Mouse (Mus musculus): ENCODE results near the gene Mrpl17. TPM values are rescaled to one million over a fixed set of nuclear protein-coding genes. Genes with fewer than 3 reads are reported as not detected.

The Mrpl17 gene
- polyA plus RNA-seq, 1 experiment from 2014 or later, result 388 TPM

DNA sequence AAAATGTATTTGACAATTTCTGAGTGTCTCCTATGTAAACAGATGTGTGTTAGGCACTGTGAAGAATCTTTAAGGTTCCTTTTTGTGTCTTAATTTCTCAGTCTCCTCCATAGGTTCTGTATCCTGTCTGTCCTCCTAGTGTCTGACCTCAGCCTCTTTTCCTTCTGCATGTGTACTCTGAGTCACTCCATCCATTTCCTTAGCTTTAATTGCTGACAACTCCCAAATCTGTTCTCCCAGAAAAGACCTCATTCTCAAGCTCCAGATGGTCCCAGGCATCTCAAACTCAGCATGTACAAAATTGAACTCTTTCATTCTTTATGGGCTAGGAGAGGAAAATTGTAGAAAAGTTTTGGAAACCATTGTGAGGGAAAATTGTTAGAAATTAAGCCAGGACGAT, 8.1 kb downstream of the Mrpl17 start:
- no peaks in the 10 kb centered on the region for H3K9me3 ChIP-seq (ENCODE audit: low read depth, low read length)
- 37% methylated on average over 1 of the region's 1 CpGs for WGBS
- H3K27ac ChIP-seq (ENCODE audit: low read depth), result no peak overlapping the region
- H3K9ac ChIP-seq, result no peak overlapping the region
- DNase-seq (no peak), ATAC-seq (ENCODE audit: insufficient read depth) (no peak)
- TF ChIP-seq CTCF (IDR thresholded peaks at IDR 0.05; ENCODE audit: low read depth), result no peak
- no peak overlapping the region for H3K4me3 ChIP-seq (ENCODE audit: low read depth, low read length)
- peaks cover 3% of the 10 kb centered on the region; the same call in 1 of the 2 replicates for H3K36me3 ChIP-seq (ENCODE audit: insufficient read depth)
- no peaks in the 10 kb centered on the region for H3K27me3 ChIP-seq (ENCODE audit: insufficient read depth, low read length)
- H3K4me1 ChIP-seq (ENCODE audit: insufficient read depth), result no peaks in the 10 kb centered on the region; the same call in 1 of the 2 replicates
- H3K4me2 ChIP-seq, result no peak overlapping the region

DNA sequence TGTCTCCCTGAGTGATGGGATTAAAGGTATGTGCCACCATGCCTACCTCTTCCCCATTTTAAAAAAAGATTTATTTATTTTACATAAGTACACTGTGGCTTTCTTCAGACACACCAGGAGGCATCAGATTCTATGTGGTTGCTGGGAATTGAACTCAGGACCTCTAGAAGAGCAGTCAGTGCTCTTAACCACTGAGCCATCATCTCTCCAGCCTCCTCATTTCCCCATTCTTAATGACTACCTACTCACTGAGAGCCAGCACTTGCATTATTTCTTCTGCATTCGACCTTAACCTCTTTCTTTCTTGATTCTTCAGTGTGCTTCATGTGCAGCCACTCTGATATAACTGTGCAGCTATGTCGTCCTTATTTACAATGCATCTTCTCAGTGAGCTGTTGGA, 8.6 kb downstream of the Mrpl17 start:
- TF ChIP-seq CTCF (IDR thresholded peaks at IDR 0.05; ENCODE audit: low read depth), result no peak
- ATAC-seq (ENCODE audit: insufficient read depth), result no peak
- WGBS, result 32% methylated on average over 2 of the region's 2 CpGs

DNA sequence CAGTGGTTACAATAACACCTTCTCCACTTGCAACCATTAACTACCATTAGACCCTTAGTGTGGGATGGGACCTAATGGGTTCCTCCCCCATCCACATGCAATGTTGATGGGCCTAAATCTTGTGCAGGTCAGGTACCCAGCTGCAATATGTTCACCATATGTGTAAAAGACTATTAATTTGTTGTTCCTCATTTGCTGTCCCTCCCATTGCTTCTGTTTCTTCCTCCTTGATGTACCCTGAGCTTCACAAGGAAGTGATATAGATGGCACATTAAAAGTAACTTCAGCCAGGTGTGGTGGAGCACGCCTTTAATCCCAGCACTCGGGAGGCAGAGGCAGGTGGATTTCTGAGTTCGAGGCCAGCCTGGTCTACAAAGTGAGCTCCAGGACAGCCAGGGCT, 13.9 kb downstream of the Mrpl17 start:
- no peaks in the 10 kb centered on the region for H3K27me3 ChIP-seq (ENCODE audit: insufficient read depth, low read length)
- no peak for DNase-seq
- WGBS, result 85% methylated on average over 3 of the region's 3 CpGs
- no peak for ATAC-seq (ENCODE audit: insufficient read depth)
- H3K4me1 ChIP-seq (ENCODE audit: insufficient read depth), result no peaks in the 10 kb centered on the region; the same call in 1 of the 2 replicates
- no peak overlapping the region for H3K4me3 ChIP-seq (ENCODE audit: low read depth, low read length)
- no peak for TF ChIP-seq CTCF (IDR thresholded peaks at IDR 0.05; ENCODE audit: low read depth)
- no peaks in the 10 kb centered on the region for H3K9me3 ChIP-seq (ENCODE audit: low read depth, low read length)
- H3K36me3 ChIP-seq (ENCODE audit: insufficient read depth), result no peaks in the 10 kb centered on the region
- H3K27ac ChIP-seq (ENCODE audit: low read depth), result no peak overlapping the region
- no peak overlapping the region for H3K9ac ChIP-seq
- H3K4me2 ChIP-seq, result no peak overlapping the region

More for the DNA sequence above, 8.6 kb downstream of the Mrpl17 start:
- Histone ChIP-seq H3K4me2 (no peak overlapping the region), H3K4me3 (ENCODE audit: low read depth, low read length) (no peak overlapping the region), H3K9ac (no peak overlapping the region), H3K4me1 (ENCODE audit: insufficient read depth) (no peaks in the 10 kb centered on the region; the same call in 1 of the 2 replicates), H3K27me3 (ENCODE audit: insufficient read depth, low read length) (no peaks in the 10 kb centered on the region), H3K36me3 (ENCODE audit: insufficient read depth) (peaks cover 3% of the 10 kb centered on the region; the same call in 1 of the 2 replicates), H3K27ac (ENCODE audit: low read depth) (no peak overlapping the region), H3K9me3 (ENCODE audit: low read depth, low read length) (no peaks in the 10 kb centered on the region)
- no peak for DNase-seq

DNA sequence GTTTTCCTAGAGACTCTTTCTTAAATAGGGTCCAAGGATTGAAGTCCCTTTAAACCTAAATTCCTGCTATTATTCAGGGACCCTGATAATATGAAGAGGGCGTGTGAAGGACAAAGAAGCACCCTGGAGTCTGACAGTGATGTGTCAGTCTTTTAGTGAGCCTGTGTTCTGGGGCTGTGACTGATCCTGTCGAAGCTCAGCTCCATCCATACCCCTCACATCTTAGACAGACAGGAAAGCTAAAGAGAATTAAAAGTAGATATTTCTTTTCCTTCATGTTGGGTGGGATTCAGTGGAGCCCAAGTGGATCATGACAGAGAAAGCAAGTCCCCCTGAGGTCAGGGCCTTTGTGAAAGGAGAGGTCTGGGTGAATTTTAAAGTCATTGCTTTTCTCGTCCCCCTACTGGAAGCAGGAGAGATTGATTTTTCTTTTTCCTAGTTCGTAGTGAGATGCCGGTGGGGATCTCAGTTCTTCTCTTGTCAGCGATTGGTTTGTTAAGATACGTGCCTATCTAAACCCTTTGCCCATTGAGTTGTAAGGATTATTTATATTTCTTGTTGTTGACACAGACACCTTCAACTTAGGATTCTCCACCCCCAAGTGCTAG, 15.0 kb downstream of the Mrpl17 start:
- 25% methylated on average over 7 of the region's 7 CpGs for WGBS
- Histone ChIP-seq H3K4me1 (ENCODE audit: insufficient read depth) (no peaks in the 10 kb centered on the region), H3K27me3 (ENCODE audit: insufficient read depth, low read length) (no peaks in the 10 kb centered on the region), H3K27ac (ENCODE audit: low read depth) (no peak overlapping the region), H3K36me3 (ENCODE audit: insufficient read depth) (no peaks in the 10 kb centered on the region), H3K4me2 (no peak overlapping the region), H3K9me3 (ENCODE audit: low read depth, low read length) (no peaks in the 10 kb centered on the region), H3K4me3 (ENCODE audit: low read depth, low read length) (no peak overlapping the region), H3K9ac (no peak overlapping the region)
- no peak for DNase-seq
- no peak for ATAC-seq (ENCODE audit: insufficient read depth)
- peak; percentile 48 for TF ChIP-seq CTCF (IDR thresholded peaks at IDR 0.05; ENCODE audit: low read depth)

DNA sequence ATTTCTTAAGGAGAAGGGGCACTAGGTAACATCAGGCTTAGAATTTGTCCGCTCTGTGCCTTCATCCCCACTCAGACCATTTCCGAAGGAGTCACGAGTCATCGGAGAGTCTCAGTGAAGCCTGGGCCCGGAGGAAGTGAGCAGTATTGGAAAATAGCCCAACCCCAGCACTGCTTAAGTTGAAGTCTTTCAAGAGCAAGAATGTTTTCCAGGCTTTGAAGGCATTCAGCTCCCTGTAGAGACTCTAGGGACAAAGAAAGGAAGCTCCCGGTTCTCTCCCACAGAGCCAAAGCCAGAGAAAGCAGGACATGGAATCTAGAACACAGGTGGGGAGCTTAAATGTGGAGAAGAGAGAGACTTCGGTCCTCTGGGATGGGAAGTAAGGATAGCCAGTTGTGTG, 17.2 kb downstream of the Mrpl17 start:
- no peaks in the 10 kb centered on the region for H3K9me3 ChIP-seq (ENCODE audit: low read depth, low read length)
- no peak for ATAC-seq (ENCODE audit: insufficient read depth)
- TF ChIP-seq CTCF (IDR thresholded peaks at IDR 0.05; ENCODE audit: low read depth), result no peak
- H3K4me1 ChIP-seq (ENCODE audit: insufficient read depth), result no peaks in the 10 kb centered on the region
- H3K27ac ChIP-seq (ENCODE audit: low read depth), result no peak overlapping the region
- DNase-seq, result no peak
- H3K4me3 ChIP-seq (ENCODE audit: low read depth, low read length), result no peak overlapping the region
- WGBS, result 83% methylated on average over 7 of the region's 7 CpGs
- H3K4me2 ChIP-seq, result no peak overlapping the region
- H3K36me3 ChIP-seq (ENCODE audit: insufficient read depth), result no peaks in the 10 kb centered on the region
- H3K27me3 ChIP-seq (ENCODE audit: insufficient read depth, low read length), result no peaks in the 10 kb centered on the region
- H3K9ac ChIP-seq, result no peak overlapping the region

DNA sequence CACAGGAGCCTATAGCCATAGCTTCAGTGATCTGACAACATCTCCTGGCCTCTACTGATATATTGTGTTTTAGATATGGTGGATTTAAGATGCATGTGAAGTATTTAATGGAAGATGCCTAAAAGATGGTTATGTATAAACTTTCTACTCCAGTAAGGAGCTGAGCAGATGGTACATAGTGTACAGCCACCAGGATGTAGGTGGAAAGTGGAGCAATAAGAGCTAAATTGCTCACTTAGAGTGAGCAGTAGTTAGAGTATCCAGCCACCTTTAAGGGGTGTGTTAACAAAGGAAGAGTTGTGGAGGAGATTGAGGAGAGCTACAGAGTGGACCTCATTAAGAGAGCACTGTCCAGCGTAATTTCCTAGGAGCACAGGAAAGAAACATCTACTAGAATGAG, 19.8 kb downstream of the Mrpl17 start:
- Histone ChIP-seq H3K27me3 (ENCODE audit: insufficient read depth, low read length) (no peaks in the 10 kb centered on the region), H3K4me3 (ENCODE audit: low read depth, low read length) (no peak overlapping the region), H3K27ac (ENCODE audit: low read depth) (no peak overlapping the region), H3K9ac (no peak overlapping the region), H3K36me3 (ENCODE audit: insufficient read depth) (no peaks in the 10 kb centered on the region), H3K9me3 (ENCODE audit: low read depth, low read length) (no peaks in the 10 kb centered on the region), H3K4me2 (no peak overlapping the region), H3K4me1 (ENCODE audit: insufficient read depth) (no peaks in the 10 kb centered on the region)
- 75% methylated on average over 1 of the region's 1 CpGs for WGBS
- DNase-seq (no peak), ATAC-seq (ENCODE audit: insufficient read depth) (no peak)
- TF ChIP-seq CTCF (IDR thresholded peaks at IDR 0.05; ENCODE audit: low read depth), result no peak

DNA sequence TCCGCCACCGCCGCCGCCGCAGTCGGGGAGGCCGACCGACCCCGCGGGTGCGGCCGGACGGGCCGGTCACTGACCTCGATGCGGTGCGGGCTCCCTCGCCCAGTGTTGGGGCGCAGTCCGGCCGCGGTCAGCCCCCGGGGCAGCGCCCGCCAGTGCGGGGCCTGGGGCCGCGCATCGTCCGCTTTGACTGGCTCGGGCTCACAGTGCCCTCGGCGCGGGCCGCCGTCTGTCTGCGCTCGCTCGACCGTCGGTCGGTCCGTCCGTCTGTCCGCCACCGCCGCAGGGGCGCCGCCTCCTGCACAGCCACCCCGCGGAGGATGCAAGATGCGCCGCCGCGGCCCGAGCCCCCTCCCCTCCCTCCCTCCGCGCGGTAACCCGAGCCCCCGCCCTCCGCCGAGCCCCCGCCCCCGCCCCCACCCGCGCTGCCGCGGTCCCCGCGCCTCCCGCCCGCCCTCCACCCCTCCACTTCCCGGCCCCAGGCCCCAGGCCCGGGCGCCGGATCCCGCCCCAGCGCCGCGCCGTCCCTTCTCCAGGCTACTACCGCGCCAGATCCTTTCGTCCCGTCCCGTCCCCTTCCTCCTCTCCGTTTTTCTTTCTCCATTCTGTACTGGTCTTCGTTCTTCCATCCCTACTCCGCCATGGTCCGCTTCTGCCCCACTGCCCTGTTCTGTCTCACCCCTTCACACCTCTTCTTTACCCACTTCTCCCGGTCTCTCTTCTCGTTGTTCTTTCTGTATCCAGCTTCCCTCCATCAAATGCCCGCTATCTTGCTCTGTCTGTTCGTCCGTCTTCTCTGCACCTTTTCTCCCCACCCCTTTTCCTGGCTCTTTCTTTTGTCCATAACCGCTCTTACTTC, 23.4 kb downstream of the Mrpl17 start, which contains the start of gene Dchs1:
Gene Dchs1 (minus strand): TSS at position 370 of the 856 bp plus-strand sequence.
- Histone ChIP-seq H3K9me3 (ENCODE audit: low read depth, low read length) (no peaks in the 10 kb centered on the region), H3K27ac (ENCODE audit: low read depth) (peak within 1 kb of the TSS; percentile 86), H3K9ac (peak within 1 kb of the TSS; percentile 95), H3K4me1 (ENCODE audit: insufficient read depth) (peaks cover 2% of the 10 kb centered on the region; the same call in 1 of the 2 replicates), H3K36me3 (ENCODE audit: insufficient read depth) (peaks cover 12% of the 10 kb centered on the region; the same call in 1 of the 2 replicates), H3K27me3 (ENCODE audit: insufficient read depth, low read length) (no peaks in the 10 kb centered on the region), H3K4me2 (peak within 1 kb of the TSS; percentile 67), H3K4me3 (ENCODE audit: low read depth, low read length) (peak within 1 kb of the TSS; percentile 88)
- peak; percentile 76 for DNase-seq
- no peak for TF ChIP-seq CTCF (IDR thresholded peaks at IDR 0.05; ENCODE audit: low read depth)
- under 1% methylated on average over 63 of the region's 97 CpGs for WGBS
- ATAC-seq (ENCODE audit: insufficient read depth), result peak; percentile 78
